Mouse (Mus musculus) embryonic facial prominence, embryonic 15.5 days (tissue): Measurements from ENCODE around the gene Zbtb8b. TPM values are rescaled to one million over a fixed set of nuclear protein-coding genes. Genes with fewer than 3 reads are reported as not detected.

Experiments used
- polyA plus RNA-seq: library from polyadenylated mRNA; unstranded; fragments of >200 nt; fragmentation: Nextera tagmentation; extraction: Ambion mirVana; gene quantifications from 2 replicates; pipeline ENCODE4 v1.2.1, GENCODE M21; 2015

The Zbtb8b gene
- polyA plus RNA-seq, 1 experiment from 2014 or later, result 1.3 TPM

Other genes with a start within 250 kb of the Zbtb8b start
- 8.9 and 10.0 TPM in 2 replicates for gene C77080, start 179.4 kb downstream of the Zbtb8b start, polyA plus RNA-seq
- gene Sync, start 153.2 kb downstream of the Zbtb8b start, polyA plus RNA-seq, result 4.9 and 6.9 TPM in 2 replicates
- gene Rbbp4, start 105.5 kb downstream of the Zbtb8b start, polyA plus RNA-seq, result 325 and 329 TPM in 2 replicates
- gene Zbtb8os, start 105.2 kb downstream of the Zbtb8b start, polyA plus RNA-seq, result 36.6 and 41.2 TPM in 2 replicates
- 12.8 and 14.1 TPM in 2 replicates for gene Zbtb8a, start 62.7 kb downstream of the Zbtb8b start, polyA plus RNA-seq
- 31.2 and 32.4 TPM in 2 replicates for gene Bsdc1, start 20.7 kb upstream of the Zbtb8b start, polyA plus RNA-seq
- gene Tssk3, start 50.2 kb upstream of the Zbtb8b start, polyA plus RNA-seq, result not detected in 2 replicates
- gene Fam229a, start 50.3 kb upstream of the Zbtb8b start, polyA plus RNA-seq, result not detected in 2 replicates
- gene Marcksl1, start 72.7 kb upstream of the Zbtb8b start, polyA plus RNA-seq, result 610 and 641 TPM in 2 replicates
- 200 and 207 TPM in 2 replicates for gene Hdac1, start 101.9 kb upstream of the Zbtb8b start, polyA plus RNA-seq
- 5.5 and 6.8 TPM in 2 replicates for gene Lck, start 132.8 kb upstream of the Zbtb8b start, polyA plus RNA-seq
- 6.7 and 7.5 TPM in 2 replicates for gene Fam167b, start 137.7 kb upstream of the Zbtb8b start, polyA plus RNA-seq
- gene Eif3i, start 159.8 kb upstream of the Zbtb8b start, polyA plus RNA-seq, result 270 and 284 TPM in 2 replicates
- 197 and 210 TPM in 2 replicates for gene Tmem234, start 159.8 kb upstream of the Zbtb8b start, polyA plus RNA-seq
- 3.4 and 3.7 TPM in 2 replicates for gene Dcdc2b, start 173.4 kb upstream of the Zbtb8b start, polyA plus RNA-seq
- 31.8 and 34.1 TPM in 2 replicates for gene Iqcc, start 178.2 kb upstream of the Zbtb8b start, polyA plus RNA-seq
- gene Ccdc28b, start 183.1 kb upstream of the Zbtb8b start, polyA plus RNA-seq, result 63.3 and 66.7 TPM in 2 replicates
- 88.0 and 91.4 TPM in 2 replicates for gene Txlna, start 200.2 kb upstream of the Zbtb8b start, polyA plus RNA-seq
- gene Kpna6, start 231.9 kb upstream of the Zbtb8b start, polyA plus RNA-seq, result 15.3 and 16.3 TPM in 2 replicates